Mouse (Mus musculus): Measurements from ENCODE around the gene Chmp4b.

The Chmp4b gene

GRCm38 (mm10) chr2:154723473-154723872 lies 72.0 kb downstream of the Chmp4b start:
- no peak for DNase-seq

- no peak for DNase-seq
Observed at GRCm38 (mm10) chr2:154729737-154730136, 78.2 kb downstream of the Chmp4b start.

GRCm38 (mm10) chr2:154730841-154731240 lies 79.3 kb downstream of the Chmp4b start:
- DNase-seq = no peak

GRCm38 (mm10) chr2:154731916-154732315 lies 80.4 kb downstream of the Chmp4b start:
- no peak for DNase-seq

- no peak for DNase-seq
Observed at GRCm38 (mm10) chr2:154732503-154733141, 81.1 kb downstream of the Chmp4b start.

GRCm38 (mm10) chr2:154734977-154735376 lies 83.5 kb downstream of the Chmp4b start:
- DNase-seq = no peak

GRCm38 (mm10) chr2:154735416-154735815 lies 83.9 kb downstream of the Chmp4b start:
- no peak for DNase-seq

GRCm38 (mm10) chr2:154735986-154736385 lies 84.5 kb downstream of the Chmp4b start:
- DNase-seq = no peak

- DNase-seq = no peak
Observed at GRCm38 (mm10) chr2:154738621-154739020, 87.1 kb downstream of the Chmp4b start.

GRCm38 (mm10) chr2:154742911-154743819 lies 91.7 kb downstream of the Chmp4b start:
- DNase-seq = no peak

GRCm38 (mm10) chr2:154743915-154744314 lies 92.4 kb downstream of the Chmp4b start:
- DNase-seq = no peak

Measured in cerebellum, adult 11-12 months (tissue).